Mouse (Mus musculus) brain, embryonic 14.5 days (tissue): ENCODE measurements at regions not wholly inside any gene's neighbourhood (a gene's known extent, or its start where the extent isn't known, plus 50 kb on each side); places are given as distances from the start of the nearest gene placed in this dataset.
A peak's percentile ranks its signal among the peaks of the same experiment; 100 is the strongest.

Experiments
- DNase-seq: peaks from one replicate; pipeline ENCODE4 v3.0.0-alpha.2; 2011; ENCODE audit warnings: low read depth
- CTCF ChIP-seq: fragments of 200-500 bp; IDR thresholded peaks from 2 replicates; pipeline ENCODE4 v1.5.1; 2012; ENCODE audit warnings: inconsistent platforms, mild to moderate bottlenecking, moderate library complexity, borderline replicate concordance; ENCODE audit not compliant: insufficient read depth, insufficient read length; ENCODE audit errors: extremely low read depth
- POLR2A ChIP-seq: fragments of 200-500 bp; IDR thresholded peaks from 2 replicates; pipeline ENCODE4 v1.6.1; 2012; ENCODE audit warnings: mild to moderate bottlenecking, inconsistent platforms, borderline replicate concordance; ENCODE audit not compliant: poor library complexity, insufficient read depth, insufficient read length, severe bottlenecking; ENCODE audit errors: extremely low read depth

GRCm38 (mm10) chr19:15173301-15173700 lies 575.5 kb upstream of the Tle4 start:
- TF ChIP-seq CTCF (no peak), POLR2A (no peak)
- DNase-seq = peak; percentile 74

GRCm38 (mm10) chr19:15167184-15167583 lies 569.3 kb upstream of the Tle4 start:
- no peak for DNase-seq
- no peak for TF ChIP-seq POLR2A
- no peak for TF ChIP-seq CTCF

GRCm38 (mm10) chr19:15160641-15161040 lies 562.8 kb upstream of the Tle4 start:
- DNase-seq = peak; percentile 58

GRCm38 (mm10) chr19:15158653-15159052 lies 560.8 kb upstream of the Tle4 start:
- TF ChIP-seq CTCF = no peak
- TF ChIP-seq POLR2A = no peak
- DNase-seq = peak; percentile 80

More at GRCm38 (mm10) chr19:15160641-15161040, 562.8 kb upstream of the Tle4 start:
- TF ChIP-seq CTCF (no peak), POLR2A (no peak)

- TF ChIP-seq CTCF (no peak), POLR2A (no peak)
Observed at GRCm38 (mm10) chr19:15158177-15158576, 560.3 kb upstream of the Tle4 start.

GRCm38 (mm10) chr19:15154693-15155092 lies 556.8 kb upstream of the Tle4 start:
- TF ChIP-seq POLR2A (no peak), CTCF (no peak)

More at GRCm38 (mm10) chr19:15158177-15158576, 560.3 kb upstream of the Tle4 start:
- DNase-seq = no peak

GRCm38 (mm10) chr19:15146325-15146724 lies 548.5 kb upstream of the Tle4 start:
- no peak for TF ChIP-seq CTCF
- TF ChIP-seq POLR2A = no peak
- DNase-seq = no peak

More at GRCm38 (mm10) chr19:15154693-15155092, 556.8 kb upstream of the Tle4 start:
- DNase-seq = no peak

- peak; percentile 69 for DNase-seq
Observed at GRCm38 (mm10) chr19:15127122-15127521, 529.3 kb upstream of the Tle4 start.

GRCm38 (mm10) chr19:15108441-15109026 lies 510.7 kb upstream of the Tle4 start:
- TF ChIP-seq CTCF = no peak
- no peak for TF ChIP-seq POLR2A
- DNase-seq = peak; percentile 86

More at GRCm38 (mm10) chr19:15127122-15127521, 529.3 kb upstream of the Tle4 start:
- TF ChIP-seq CTCF (no peak), POLR2A (no peak)

GRCm38 (mm10) chr19:15095054-15095453 lies 497.2 kb upstream of the Tle4 start:
- TF ChIP-seq CTCF (no peak), POLR2A (no peak)
- DNase-seq = no peak

GRCm38 (mm10) chr19:15093534-15093933 lies 495.7 kb upstream of the Tle4 start:
- TF ChIP-seq POLR2A (no peak), CTCF (no peak)
- no peak for DNase-seq

GRCm38 (mm10) chr19:15080638-15081037 lies 482.8 kb upstream of the Tle4 start:
- DNase-seq = peak; percentile 55
- no peak for TF ChIP-seq CTCF
- TF ChIP-seq POLR2A = no peak

GRCm38 (mm10) chr19:15057801-15058200 lies 459.9 kb upstream of the Tle4 start:
- TF ChIP-seq POLR2A = no peak
- no peak for TF ChIP-seq CTCF
- peak; percentile 55 for DNase-seq
